Mouse (Mus musculus) lung, postnatal 10 days (tissue): ENCODE measurements around the gene Bzw1.

ENCODE experiments used
- DNase-seq: peaks from one replicate; pipeline ENCODE4 v3.0.0; 2021

The Bzw1 gene

GRCm38 (mm10) chr1:58397731-58398130, 5.0 kb downstream of the Bzw1 start:
- DNase-seq: no peak

- no peak for DNase-seq
Measured at GRCm38 (mm10) chr1:58401396-58401795, 8.7 kb downstream of the Bzw1 start.

- DNase-seq: no peak
Measured at GRCm38 (mm10) chr1:58403745-58404144, 11.0 kb downstream of the Bzw1 start.

- DNase-seq: no peak
Measured at GRCm38 (mm10) chr1:58407321-58407720, 14.6 kb downstream of the Bzw1 start.

GRCm38 (mm10) chr1:58408141-58408540, 15.4 kb downstream of the Bzw1 start:
- no peak for DNase-seq

- no peak for DNase-seq
Measured at GRCm38 (mm10) chr1:58409553-58410197, 17.0 kb downstream of the Bzw1 start.

- DNase-seq: no peak
Measured at GRCm38 (mm10) chr1:58410198-58410588, 17.5 kb downstream of the Bzw1 start.

GRCm38 (mm10) chr1:58410776-58411175, 18.1 kb downstream of the Bzw1 start:
- no peak for DNase-seq

GRCm38 (mm10) chr1:58415442-58415841, 22.7 kb downstream of the Bzw1 start:
- no peak for DNase-seq

- no peak for DNase-seq
Measured at GRCm38 (mm10) chr1:58416048-58416447, 23.4 kb downstream of the Bzw1 start.

- DNase-seq: no peak
Measured at GRCm38 (mm10) chr1:58420032-58420431, 27.3 kb downstream of the Bzw1 start.

GRCm38 (mm10) chr1:58420961-58421360, 28.3 kb downstream of the Bzw1 start:
- no peak for DNase-seq

GRCm38 (mm10) chr1:58422879-58423278, 30.2 kb downstream of the Bzw1 start:
- DNase-seq: peak; percentile 79

- peak; percentile 99 for DNase-seq
Measured at GRCm38 (mm10) chr1:58423371-58424248, 30.9 kb downstream of the Bzw1 start, which contains the start of gene Clk1. Gene Clk1 (minus strand): TSS chr1:58424066.

- DNase-seq: no peak
Measured at GRCm38 (mm10) chr1:58424551-58424950, 31.9 kb downstream of the Bzw1 start.

- no peak for DNase-seq
Measured at GRCm38 (mm10) chr1:58444691-58445090, 52.0 kb downstream of the Bzw1 start.

- DNase-seq: peak; percentile 90
Measured at GRCm38 (mm10) chr1:58445143-58445722, 52.5 kb downstream of the Bzw1 start, which contains the start of the genes Nif3l1 and Ppil3. Gene Nif3l1 (plus strand): TSS chr1:58445151. Gene Ppil3 (minus strand): TSS chr1:58445486.

GRCm38 (mm10) chr1:58445861-58446260, 53.2 kb downstream of the Bzw1 start:
- no peak for DNase-seq

- no peak for DNase-seq
Measured at GRCm38 (mm10) chr1:58447766-58448165, 55.1 kb downstream of the Bzw1 start.

- DNase-seq: no peak
Measured at GRCm38 (mm10) chr1:58448396-58448795, 55.7 kb downstream of the Bzw1 start.

- DNase-seq: no peak
Measured at GRCm38 (mm10) chr1:58454316-58454715, 61.6 kb downstream of the Bzw1 start.
